Mouse (Mus musculus) embryonic facial prominence, embryonic 11.5 days (tissue): ENCODE results near the gene Cdk18. TPM values are rescaled to one million over a fixed set of nuclear protein-coding genes. Genes with fewer than 3 reads are reported as not detected.
"Not testable (repeated sequence)": the region's sequence is repeated elsewhere in the genome, so short reads cannot be mapped to it uniquely, and the experiment has no call there.

Experiments used
- ATAC-seq: fragments of 200-750 bp; cut with Nextera tagmentation; replicated peaks from 2 replicates; pipeline ENCODE4 v1.8.0; 2017; ENCODE audit warnings: low read depth; ENCODE audit not compliant: insufficient number of reproducible peaks, low FRiP score, low TSS enrichment
- DNase-seq: peaks from one replicate; pipeline ENCODE4 v3.0.0-alpha.2; 2015; ENCODE audit warnings: low spot score
- H3K27ac ChIP-seq: fragments of 300-500 bp; sonication (generic); replicated peaks from 2 replicates; pipeline ENCODE4 v1.5.1; 2014; ENCODE audit warnings: mild to moderate bottlenecking, low read depth, low read length, control low read depth
- H3K27me3 ChIP-seq: fragments of 300-500 bp; sonication (generic); 2 replicates; pipeline ENCODE4 v1.6.1; 2014; ENCODE audit warnings: mild to moderate bottlenecking, low read length, moderate library complexity, mixed read lengths; ENCODE audit not compliant: control insufficient read depth, insufficient read depth
- H3K36me3 ChIP-seq: fragments of 300-500 bp; sonication (generic); replicated peaks from 2 replicates; pipeline ENCODE4 v1.6.1; 2014; ENCODE audit warnings: low read depth, mild to moderate bottlenecking, low read length, moderate library complexity, mixed read lengths; ENCODE audit not compliant: control insufficient read depth, insufficient read depth
- H3K4me1 ChIP-seq: fragments of 300-500 bp; sonication (generic); 2 replicates; pipeline ENCODE4 v1.6.1; 2014; ENCODE audit warnings: low read length, mixed read lengths; ENCODE audit not compliant: control insufficient read depth, insufficient read depth
- H3K4me2 ChIP-seq: fragments of 300-500 bp; sonication (generic); 2 replicates; pipeline ENCODE4 v1.6.1; 2014; ENCODE audit warnings: low read depth, mild to moderate bottlenecking, control low read depth, low read length, moderate library complexity
- H3K4me3 ChIP-seq: fragments of 300-500 bp; sonication (generic); 2 replicates; pipeline ENCODE4 v1.5.1; 2014; ENCODE audit warnings: low read depth, low read length, control low read depth
- H3K9ac ChIP-seq: fragments of 300-500 bp; sonication (generic); replicated peaks from 2 replicates; pipeline ENCODE4 v1.6.1; 2014; ENCODE audit warnings: mild to moderate bottlenecking, control low read depth, low read length
- H3K9me3 ChIP-seq: fragments of 300-500 bp; sonication (generic); replicated peaks from 2 replicates; pipeline ENCODE4 v1.6.1; 2016; ENCODE audit warnings: mild to moderate bottlenecking, low read length, inconsistent platforms, mixed read lengths; ENCODE audit not compliant: control insufficient read depth
- WGBS: fragments of 180-500 bp; shearing (Covaris S2); extraction: QIAGEN DNeasy Blood & Tissue Kit; methylation state at CpG from one replicate; pipeline ENCODE4 v1.1.7; 2014; 5-methylcytosine and 5-hydroxymethylcytosine counted together
- polyA plus RNA-seq: library from polyadenylated mRNA; unstranded; fragments of >200 nt; fragmentation: Nextera tagmentation; extraction: Ambion mirVana; gene quantifications from 2 replicates; pipeline ENCODE4 v1.2.1, GENCODE M21; 2014

The Cdk18 gene
- polyA plus RNA-seq, 1 experiment from 2014 or later = 1.6 TPM

DNA sequence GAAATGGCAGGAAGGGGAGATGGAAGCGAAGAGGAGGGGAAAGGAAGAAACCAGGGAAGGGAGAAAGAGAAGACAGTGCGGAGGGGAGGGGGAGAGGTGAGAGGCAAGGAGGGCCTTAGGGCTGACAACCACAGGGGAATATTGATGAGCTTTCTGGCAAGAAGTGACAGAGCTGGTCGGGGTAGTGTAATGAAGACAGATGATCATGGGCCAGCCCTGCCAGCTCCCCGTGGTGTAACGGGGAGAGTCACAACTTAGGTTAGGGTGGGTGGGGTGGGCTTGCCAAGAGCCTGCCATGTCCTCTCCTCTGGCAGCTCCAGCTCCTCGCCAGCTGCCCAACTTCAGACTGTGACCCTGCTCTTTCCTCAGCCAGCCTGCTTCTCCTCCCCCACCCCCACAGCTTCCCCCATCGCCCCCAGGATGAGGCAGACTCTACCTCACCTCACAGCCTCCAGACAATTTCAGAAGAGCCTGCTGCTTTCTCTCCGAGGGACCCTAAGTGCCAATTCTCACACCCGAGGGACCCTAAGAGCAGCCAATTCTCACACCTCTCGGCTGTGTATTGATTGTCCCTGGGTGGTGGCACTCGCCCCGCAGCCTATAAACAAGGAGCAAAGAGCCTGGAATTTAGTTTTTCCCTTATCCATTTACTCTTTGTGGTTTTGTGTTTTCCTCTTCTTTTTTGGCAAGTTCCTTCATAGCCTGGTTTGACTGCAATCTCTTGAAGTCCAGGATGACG lies 25.5 kb upstream of the Cdk18 start:
- H3K27ac ChIP-seq = no peak overlapping the region
- ATAC-seq = no peak
- H3K36me3 ChIP-seq = no peaks in the 10 kb centered on the region
- WGBS = 35% methylated on average over 11 of the region's 13 CpGs
- H3K9me3 ChIP-seq = no peaks in the 10 kb centered on the region
- no peaks in the 10 kb centered on the region for H3K27me3 ChIP-seq
- DNase-seq = no peak
- no peak overlapping the region for H3K9ac ChIP-seq
- H3K4me1 ChIP-seq = no peaks in the 10 kb centered on the region
- no peak overlapping the region for H3K4me3 ChIP-seq
- no peak overlapping the region for H3K4me2 ChIP-seq

GRCm38 (mm10) chr1:132162618-132163017 lies 23.1 kb upstream of the Cdk18 start:
- H3K4me3 ChIP-seq, H3K9ac ChIP-seq, H3K4me1 ChIP-seq, ATAC-seq, H3K4me2 ChIP-seq, H3K27ac ChIP-seq, DNase-seq, H3K9me3 ChIP-seq, H3K36me3 ChIP-seq, H3K27me3 ChIP-seq: not testable (repeated sequence)
- 49% methylated on average over 9 of the region's 9 CpGs for WGBS

DNA sequence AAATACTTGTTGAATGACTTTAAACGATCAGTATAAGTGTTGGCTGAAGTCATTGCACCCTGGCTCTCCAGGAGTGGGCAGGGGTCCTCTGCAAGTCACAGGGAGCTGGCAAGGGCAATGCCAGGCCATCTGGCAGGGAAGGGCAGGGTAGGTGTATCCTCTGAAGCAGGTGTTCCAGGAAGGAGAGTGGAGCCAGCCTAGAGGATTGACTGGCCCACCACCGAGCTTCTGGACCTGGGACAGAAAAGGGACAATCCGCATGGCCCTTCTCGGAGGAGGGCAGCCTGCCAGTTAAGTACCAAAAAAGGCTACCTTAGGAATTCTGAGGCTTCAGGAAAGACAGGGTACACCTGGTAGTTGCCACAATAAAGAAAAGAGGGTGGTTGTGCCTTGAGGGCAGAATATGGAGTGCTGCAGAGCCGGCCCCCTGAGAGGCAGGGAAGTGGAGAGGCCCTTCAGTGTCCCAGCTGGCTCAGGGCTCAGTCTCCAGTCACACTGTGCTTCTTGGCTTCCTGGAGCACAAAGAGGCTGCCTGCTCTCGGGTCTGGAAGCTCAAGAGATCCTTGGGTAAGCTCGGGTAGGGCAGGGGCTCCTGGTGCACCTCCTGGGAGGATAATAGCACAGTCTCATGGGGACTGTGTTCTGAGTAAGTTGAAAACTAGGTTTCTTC lies 21.9 kb upstream of the Cdk18 start:
- ATAC-seq (no peak), DNase-seq (no peak)
- no peaks in the 10 kb centered on the region for H3K36me3 ChIP-seq
- H3K4me2 ChIP-seq = no peak overlapping the region
- no peak overlapping the region for H3K27ac ChIP-seq
- H3K27me3 ChIP-seq = peaks cover 5% of the 10 kb centered on the region
- no peak overlapping the region for H3K9ac ChIP-seq
- no peaks in the 10 kb centered on the region for H3K9me3 ChIP-seq
- no peak overlapping the region for H3K4me3 ChIP-seq
- WGBS = 56% methylated on average over 7 of the region's 7 CpGs
- no peaks in the 10 kb centered on the region for H3K4me1 ChIP-seq

GRCm38 (mm10) chr1:132159681-132160080 lies 20.2 kb upstream of the Cdk18 start:
- DNase-seq (no peak), ATAC-seq (no peak)
- Histone ChIP-seq H3K9ac (no peak overlapping the region), H3K4me3 (no peak overlapping the region), H3K27ac (no peak overlapping the region), H3K4me1 (no peaks in the 10 kb centered on the region), H3K36me3 (no peaks in the 10 kb centered on the region), H3K9me3 (no peaks in the 10 kb centered on the region), H3K4me2 (no peak overlapping the region), H3K27me3 (peaks cover 5% of the 10 kb centered on the region)
- 53% methylated on average over 4 of the region's 4 CpGs for WGBS

GRCm38 (mm10) chr1:132158741-132159140 lies 19.3 kb upstream of the Cdk18 start:
- H3K9ac ChIP-seq = no peak overlapping the region
- no peaks in the 10 kb centered on the region for H3K4me1 ChIP-seq
- H3K9me3 ChIP-seq = no peaks in the 10 kb centered on the region
- H3K27ac ChIP-seq = no peak overlapping the region
- WGBS = 28% methylated on average over 2 of the region's 2 CpGs
- H3K4me3 ChIP-seq = no peak overlapping the region
- H3K27me3 ChIP-seq = peaks cover 5% of the 10 kb centered on the region
- no peak for ATAC-seq
- no peak for DNase-seq
- no peaks in the 10 kb centered on the region for H3K36me3 ChIP-seq
- H3K4me2 ChIP-seq = no peak overlapping the region

DNA sequence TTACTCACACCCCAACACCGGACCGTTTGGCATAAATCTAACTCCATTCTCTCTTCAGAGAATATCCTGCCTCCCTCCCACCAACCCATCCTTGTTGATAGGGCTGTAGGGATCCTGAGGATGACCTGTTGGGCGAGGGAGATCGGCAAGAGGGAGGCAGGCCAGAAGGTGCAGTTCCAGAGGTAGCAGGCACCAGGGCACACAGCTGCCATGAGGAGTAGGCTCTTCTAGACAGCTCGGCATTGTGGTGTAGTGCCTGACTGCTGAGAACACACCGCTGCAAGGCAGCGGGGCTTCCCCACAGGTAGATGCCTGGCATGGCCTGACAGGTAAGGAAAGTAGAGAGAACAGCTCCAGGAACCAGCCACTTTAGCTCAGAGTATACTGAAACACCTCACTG lies 18.3 kb upstream of the Cdk18 start:
- no peaks in the 10 kb centered on the region; the same call in 1 of the 2 replicates for H3K4me1 ChIP-seq
- no peak overlapping the region for H3K27ac ChIP-seq
- no peak; the same call in 1 of the 2 replicates for ATAC-seq
- WGBS = 21% methylated on average over 7 of the region's 7 CpGs
- H3K4me2 ChIP-seq = peak overlapping the region; percentile 25; the same call in 1 of the 2 replicates
- H3K27me3 ChIP-seq = peaks cover 5% of the 10 kb centered on the region
- H3K9ac ChIP-seq = 0 out of 2 replicates have a peak overlapping the region, but pooled peaks have one; percentile 13
- no peak overlapping the region for H3K4me3 ChIP-seq
- no peak for DNase-seq
- no peaks in the 10 kb centered on the region for H3K9me3 ChIP-seq
- H3K36me3 ChIP-seq = no peaks in the 10 kb centered on the region

DNA sequence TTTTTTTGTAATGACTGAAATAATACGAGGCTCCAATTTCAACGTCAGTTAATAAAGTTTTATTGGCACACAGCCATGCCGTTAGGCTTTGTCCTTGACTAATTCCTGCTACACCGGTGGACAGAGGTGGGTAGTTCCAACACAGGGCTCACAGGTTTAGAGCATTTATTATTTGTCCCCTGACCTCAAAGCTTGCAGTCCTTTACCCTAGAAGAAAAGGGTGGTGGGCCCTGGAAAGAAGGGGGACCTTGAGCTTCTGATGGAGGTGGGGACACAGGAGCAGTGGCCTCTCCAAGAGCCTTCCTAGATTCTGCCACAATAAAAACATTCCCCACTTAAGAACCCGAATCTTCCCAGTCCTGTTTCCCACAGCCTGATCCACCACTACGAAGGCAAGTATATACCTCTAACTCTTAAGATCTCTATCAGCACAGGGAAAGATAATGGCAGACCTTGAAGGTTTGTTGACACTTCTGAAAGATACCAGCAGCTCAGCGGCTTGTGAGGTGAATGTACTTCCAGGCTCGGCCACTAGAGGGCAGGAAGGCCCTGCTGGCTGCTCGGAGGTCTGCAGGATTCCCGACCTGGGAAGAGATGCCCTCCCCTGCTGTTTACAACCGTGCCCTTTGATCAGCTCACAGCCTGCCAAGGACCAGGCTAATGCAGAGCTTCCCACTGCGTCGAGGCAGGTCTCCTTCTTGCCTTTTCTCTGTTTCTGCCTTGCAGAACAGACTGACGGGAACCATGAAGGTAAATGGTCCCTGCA lies 17.7 kb upstream of the Cdk18 start:
- H3K9me3 ChIP-seq = no peaks in the 10 kb centered on the region
- H3K27ac ChIP-seq = no peak overlapping the region
- DNase-seq (peak; percentile 91), ATAC-seq (peak; percentile 76)
- no peaks in the 10 kb centered on the region; the same call in 1 of the 2 replicates for H3K4me1 ChIP-seq
- H3K27me3 ChIP-seq = peaks cover 5% of the 10 kb centered on the region
- no peak overlapping the region for H3K4me3 ChIP-seq
- no peaks in the 10 kb centered on the region for H3K36me3 ChIP-seq
- H3K4me2 ChIP-seq = peak overlapping the region; percentile 25; the same call in 1 of the 2 replicates
- 0 out of 2 replicates have a peak overlapping the region, but pooled peaks have one; percentile 13 for H3K9ac ChIP-seq
- 25% methylated on average over 14 of the region's 14 CpGs for WGBS
